Mouse (Mus musculus): ENCODE measurements around the gene Nfya.
"Not testable (repeated sequence)": the region's sequence is repeated elsewhere in the genome, so short reads cannot be mapped to it uniquely, and the experiment has no call there.

Nfya gene

GRCm38 (mm10) chr17:48402751-48403150, 7.0 kb downstream of the Nfya start:
- in situ Hi-C loops (cut with MboI; ENCODE audit: low sequenced_read_pairs): no loop called here

DNA sequence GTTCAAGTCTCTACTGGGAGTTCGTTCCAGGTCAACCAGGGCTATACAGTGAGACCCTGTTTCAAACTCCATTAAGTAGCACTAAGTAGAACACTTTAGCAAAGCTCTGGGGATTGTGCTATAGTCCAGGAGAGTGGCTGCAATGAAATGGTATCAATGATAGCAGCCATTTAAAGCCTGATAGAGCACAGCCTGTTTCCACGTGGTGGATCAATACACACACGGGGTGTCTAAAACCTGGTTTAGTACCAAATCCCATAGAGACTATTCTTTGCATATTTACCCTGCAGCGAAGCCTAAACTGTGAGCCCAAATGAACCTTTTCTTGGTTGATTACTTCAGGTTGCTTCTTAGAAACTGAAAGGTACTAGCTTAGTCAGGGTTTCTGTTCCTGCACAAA, 8.0 kb downstream of the Nfya start:
- in situ Hi-C loops (cut with MboI; ENCODE audit: low sequenced_read_pairs): no loop called here

DNA sequence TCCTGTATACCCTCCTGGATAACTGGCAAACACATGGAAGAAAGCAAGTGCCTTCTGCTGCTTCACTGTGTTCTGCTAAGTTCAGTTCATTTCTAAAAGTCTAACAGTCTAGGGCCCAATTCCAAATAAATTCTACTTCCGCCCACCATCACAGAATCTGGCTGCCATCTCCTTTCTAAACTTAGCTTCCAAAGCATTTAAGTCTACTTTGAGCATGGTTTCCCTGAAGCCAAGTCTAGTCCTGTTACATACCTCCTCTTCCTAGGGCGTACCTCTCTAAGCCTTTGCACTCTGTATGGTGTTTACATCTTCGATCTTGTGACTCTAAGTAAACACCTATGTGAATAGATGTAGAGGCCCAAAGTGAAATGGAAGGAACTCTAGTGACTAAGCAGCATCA, 17.1 kb downstream of the Nfya start:
- in situ Hi-C loops (cut with MboI; ENCODE audit: low sequenced_read_pairs): no loop called here

GRCm38 (mm10) chr17:48391446-48391845, 18.3 kb downstream of the Nfya start:
- in situ Hi-C loops (cut with MboI; ENCODE audit: low sequenced_read_pairs): no loop called here

DNA sequence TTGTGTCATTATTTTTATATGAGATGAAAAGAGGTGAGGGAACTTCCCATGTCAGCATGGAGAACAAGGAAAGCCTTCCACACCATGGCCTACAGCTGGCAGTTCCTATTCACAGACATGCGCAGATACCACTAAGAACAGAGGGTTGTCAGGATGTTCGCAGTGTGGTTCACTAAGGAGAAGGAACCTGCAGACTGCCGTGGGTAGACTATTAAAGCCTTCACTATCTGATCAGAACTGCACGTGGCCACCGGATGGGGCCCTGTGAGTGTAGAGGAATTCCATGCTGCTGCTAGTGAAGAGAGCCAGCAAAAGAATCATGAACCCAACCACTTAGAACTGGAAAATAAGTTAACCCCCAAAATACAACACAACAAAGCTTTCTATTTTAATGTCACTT, 20.3 kb downstream of the Nfya start:
- in situ Hi-C loops (cut with MboI; ENCODE audit: low sequenced_read_pairs): no loop called here

- in situ Hi-C loops (cut with MboI; ENCODE audit: low sequenced_read_pairs): no loop called here
Observed at GRCm38 (mm10) chr17:48388666-48389065, 21.0 kb downstream of the Nfya start.

DNA sequence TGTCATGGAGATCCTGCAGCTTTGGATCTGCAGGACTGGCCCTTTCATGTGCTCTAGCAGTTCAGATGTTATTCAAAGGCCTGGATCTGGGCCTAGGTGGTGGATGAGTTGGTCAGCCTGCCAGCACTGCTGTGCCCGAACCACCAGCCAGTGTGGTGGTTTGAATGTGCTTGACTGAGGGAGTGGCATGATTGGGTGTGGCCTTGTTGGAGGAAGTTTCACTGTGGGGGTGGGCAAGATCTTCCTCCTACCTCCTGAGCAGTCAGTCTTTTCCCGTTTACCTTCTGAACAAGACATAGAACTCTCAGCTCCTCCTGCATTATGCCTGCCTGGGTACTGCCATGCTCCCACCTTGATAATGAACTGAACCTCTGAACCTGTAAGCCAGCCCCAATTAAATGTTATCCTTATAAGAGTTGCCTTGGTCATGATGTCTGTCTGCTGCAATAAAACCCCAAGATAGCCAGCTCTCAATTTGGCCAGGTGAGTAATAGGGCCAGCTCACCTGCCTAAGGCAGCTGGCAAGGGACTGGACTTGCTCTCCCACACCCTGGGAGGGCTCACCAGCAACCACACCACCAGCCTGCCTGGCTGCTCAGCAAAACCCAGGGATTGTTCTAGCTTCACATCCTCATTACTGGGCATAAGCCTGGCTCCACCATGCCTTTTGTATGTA, 23.8 kb downstream of the Nfya start:
- in situ Hi-C loops (cut with MboI; ENCODE audit: low sequenced_read_pairs): no loop called here

GRCm38 (mm10) chr17:48379050-48379449, 30.7 kb downstream of the Nfya start:
- in situ Hi-C loops (cut with MboI; ENCODE audit: low sequenced_read_pairs): no loop called here

DNA sequence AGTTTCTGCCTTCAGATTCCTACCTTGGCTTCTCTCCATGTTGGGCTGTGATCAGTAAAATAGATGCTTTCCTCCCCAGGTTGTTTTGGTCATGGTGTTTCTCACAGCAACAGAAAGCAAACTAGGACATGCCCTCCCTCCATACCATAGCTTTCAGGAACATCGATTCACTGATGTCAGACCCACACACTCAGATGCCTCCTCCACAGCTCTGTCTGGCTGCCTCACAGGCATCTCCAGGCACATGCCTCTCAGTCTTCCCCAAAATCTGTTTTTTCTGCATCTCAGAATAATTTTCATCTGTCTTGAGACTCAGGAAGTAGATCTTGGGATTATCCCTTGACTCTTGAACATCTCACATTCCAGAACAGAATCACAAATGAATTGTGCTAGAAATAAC, 33.6 kb downstream of the Nfya start:
- in situ Hi-C loops (cut with MboI; ENCODE audit: low sequenced_read_pairs): no loop called here

DNA sequence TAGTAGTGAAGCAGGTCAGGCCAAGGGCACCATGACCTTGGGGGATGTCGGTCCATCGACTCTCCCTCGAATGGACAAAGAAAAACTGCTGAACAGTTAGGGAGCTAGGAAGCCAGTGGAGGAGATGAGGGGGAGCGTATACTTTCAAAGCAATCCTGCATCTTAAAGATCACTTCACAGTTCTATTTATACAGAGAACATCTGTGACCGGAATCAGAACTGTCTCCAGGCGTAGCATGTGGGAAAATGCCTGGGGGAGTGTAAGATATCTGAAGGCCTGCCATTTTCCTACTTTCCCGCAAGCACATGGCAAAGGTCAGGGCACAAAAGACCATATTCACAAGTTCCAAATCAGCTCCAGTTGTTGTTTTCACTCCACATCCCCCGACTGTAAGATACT, 36.7 kb downstream of the Nfya start:
- in situ Hi-C loops (cut with MboI; ENCODE audit: low sequenced_read_pairs): no loop called here

DNA sequence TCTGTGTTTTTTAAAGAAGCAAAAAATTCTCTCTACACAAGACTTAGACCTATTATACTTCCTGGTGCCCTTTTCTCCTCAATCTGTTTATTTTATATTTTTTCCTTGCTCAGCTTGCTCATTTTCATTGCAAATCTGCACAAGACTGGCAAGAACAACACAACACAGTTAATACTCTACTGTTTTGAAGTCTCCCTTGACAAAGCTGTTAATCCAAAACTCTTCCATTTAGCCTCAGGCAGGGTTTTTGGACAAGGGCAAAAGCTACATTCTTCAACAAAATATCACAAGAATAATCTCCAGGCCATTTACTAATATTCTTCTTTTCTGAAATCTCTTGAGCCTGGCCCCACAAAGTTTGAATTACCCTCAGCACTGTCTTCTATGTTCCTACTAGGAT, 38.1 kb downstream of the Nfya start:
- in situ Hi-C loops (cut with MboI; ENCODE audit: low sequenced_read_pairs): no loop called here

DNA sequence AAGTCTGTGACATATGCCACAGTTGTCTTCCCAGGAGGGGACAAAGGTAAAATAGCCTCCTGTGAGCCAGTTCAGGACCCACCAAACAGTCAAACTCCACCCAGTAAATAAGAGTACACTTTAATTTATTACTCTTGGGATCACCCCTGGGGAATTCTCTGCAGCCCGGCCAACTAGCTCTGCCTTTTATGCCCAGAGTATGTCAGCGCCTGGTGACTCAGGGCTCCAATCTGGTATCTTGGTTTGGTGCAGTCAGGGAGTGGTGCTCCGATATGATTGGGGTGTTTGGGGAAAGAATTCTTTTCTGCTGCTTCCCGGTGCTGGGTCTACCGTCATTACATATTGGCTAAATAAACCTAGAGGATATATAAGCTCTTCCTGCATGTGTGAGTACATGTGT, 42.9 kb downstream of the Nfya start:
- in situ Hi-C loops (cut with MboI; ENCODE audit: low sequenced_read_pairs): no loop called here

DNA sequence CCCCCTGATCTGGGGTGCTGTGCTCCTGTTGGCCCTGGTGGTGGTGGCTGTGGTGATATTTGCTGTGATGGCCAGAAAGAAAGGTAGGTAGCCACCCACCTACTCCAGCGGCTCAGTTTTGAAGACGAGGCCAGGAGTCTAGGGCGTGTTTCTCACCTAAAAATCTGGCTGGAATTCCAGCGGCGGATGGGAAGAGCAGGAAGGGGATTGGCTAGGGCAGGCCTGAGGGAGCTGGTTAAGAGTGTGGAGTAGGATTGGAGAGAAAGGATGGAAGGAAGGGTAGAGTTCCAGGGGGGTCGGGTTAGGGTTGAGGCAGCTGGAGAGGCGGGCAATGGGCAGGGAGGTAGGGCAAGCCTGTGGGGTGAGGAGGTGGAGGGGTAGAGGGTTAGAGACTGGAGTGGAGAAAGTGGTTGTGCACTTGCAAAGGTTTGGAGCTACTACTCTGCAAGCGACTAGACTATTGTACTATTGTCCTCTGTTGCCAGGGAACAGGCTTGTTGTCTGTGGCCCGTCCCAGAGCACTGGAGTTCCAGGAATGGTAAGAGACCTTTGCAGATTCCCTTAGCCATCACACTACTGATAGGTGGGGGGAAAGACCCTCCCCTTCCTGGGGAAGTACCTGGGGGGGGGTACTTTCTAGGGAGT, 44.1 kb downstream of the Nfya start:
- in situ Hi-C loops (cut with MboI; ENCODE audit: low sequenced_read_pairs): no loop called here

DNA sequence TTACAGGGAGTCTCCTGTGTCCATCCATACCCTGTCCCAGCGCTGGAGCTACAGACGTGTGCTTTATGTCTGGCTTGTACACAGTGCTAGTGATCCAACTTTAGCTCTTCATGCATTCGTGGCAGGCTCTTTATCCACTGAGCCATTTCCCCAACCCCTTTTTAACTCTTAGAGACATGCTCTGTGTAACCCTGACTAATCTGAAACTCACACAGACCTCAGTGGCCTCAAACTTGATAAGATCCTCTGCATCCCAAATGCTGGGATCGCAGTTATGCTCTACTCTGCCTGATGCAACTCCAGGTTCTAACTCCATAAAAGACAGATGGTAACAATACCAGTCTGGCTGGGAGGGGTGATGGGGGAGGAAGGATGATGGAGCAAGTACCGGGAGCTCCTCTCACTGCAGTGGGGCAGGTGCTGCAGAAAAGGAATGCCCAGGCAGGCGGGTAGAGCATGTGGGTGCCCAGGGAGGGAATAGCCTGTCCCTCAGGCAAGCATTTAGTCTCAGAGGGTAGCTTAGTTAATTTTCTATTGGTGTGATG, 46.2 kb downstream of the Nfya start:
- in situ Hi-C loops (cut with MboI; ENCODE audit: low sequenced_read_pairs): no loop called here

DNA sequence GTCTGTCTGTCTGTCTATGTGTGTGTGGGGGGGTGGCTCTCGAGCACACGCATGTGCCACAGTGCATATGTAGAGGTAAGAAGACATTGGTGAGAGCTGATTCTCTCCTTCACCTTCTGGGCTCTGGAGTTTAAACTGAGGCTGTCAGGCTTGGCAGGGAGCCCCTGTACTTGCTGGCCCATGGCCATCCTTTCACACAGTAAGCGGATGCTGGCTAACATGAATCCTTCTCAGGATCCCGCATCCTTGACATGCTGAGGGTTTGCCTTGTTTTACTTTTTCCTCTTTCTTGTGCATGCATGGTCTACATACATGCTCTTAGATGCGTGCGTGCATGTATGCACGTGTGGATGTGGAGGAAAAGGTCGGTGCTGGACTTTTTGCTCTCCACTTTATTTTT, 46.7 kb downstream of the Nfya start:
- in situ Hi-C loops (cut with MboI; ENCODE audit: low sequenced_read_pairs): no loop called here

DNA sequence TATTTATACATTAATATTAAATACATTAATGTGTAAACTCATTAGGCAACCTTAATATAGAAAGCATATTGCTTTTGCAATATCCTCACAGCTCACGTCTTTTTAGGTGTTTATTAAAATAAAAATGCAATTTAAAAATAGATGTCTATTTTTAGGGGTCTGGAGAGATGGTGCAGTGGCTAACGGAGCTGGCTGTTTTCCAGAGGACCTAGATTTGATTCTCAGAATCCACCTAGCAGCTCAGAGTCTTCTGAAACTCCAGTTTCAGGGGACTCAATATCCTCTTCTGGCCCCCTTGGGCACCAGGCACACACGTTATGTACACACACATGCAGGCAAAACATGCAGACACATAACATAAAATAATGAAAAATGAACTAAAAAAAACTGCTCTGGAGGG, 47.4 kb downstream of the Nfya start:
- in situ Hi-C loops (cut with MboI; ENCODE audit: low sequenced_read_pairs): no loop called here

DNA sequence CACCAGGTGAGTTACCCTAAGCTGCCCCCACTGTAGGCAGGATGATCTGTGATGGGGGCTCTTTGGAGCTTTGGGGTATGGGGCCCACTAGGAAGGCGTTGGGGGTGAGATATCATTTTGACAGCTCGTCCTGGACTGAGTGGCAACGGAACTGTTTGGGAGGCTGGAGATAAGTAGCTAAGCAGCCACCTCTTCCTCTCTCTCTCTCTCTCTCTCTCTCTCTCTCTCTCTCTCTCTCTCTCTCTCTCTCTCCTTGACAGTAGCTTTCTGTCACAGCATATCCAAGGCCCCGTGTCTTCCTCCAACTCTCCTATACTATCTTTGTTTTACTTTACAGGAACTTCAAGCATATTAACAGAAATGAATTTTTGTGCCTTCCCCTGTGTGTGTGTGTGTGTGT, 49.2 kb downstream of the Nfya start:
- in situ Hi-C loops (cut with MboI; ENCODE audit: low sequenced_read_pairs): no loop called here

DNA sequence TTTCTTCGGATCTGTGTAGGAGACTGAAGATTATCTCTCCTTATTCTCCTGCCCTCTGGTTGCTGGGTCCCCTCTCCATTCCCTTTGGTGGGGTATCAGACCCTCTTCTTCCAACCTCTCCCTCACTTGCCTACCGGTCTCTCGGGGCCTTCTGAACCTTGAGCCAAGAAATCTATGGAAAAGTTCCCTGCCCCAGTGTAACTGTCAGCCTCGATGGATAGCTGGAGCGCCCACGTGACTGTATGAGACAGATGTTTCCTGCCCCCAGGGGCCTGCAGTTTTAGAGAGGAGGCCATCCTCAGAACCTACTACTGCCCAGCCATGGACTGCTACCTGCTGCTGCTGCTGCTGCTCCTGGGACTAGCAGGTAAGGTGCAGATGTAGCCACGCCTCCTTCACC, 50.1 kb downstream of the Nfya start, which contains the start of gene Treml1:
TSS of gene Treml1 (plus strand) at position 301 of the 400 bp plus-strand sequence.
- in situ Hi-C loops (cut with MboI; ENCODE audit: low sequenced_read_pairs): no loop called here

- in situ Hi-C loops (cut with MboI; ENCODE audit: low sequenced_read_pairs): no loop called here
Observed at GRCm38 (mm10) chr17:48357892-48358291, 51.8 kb downstream of the Nfya start.

DNA sequence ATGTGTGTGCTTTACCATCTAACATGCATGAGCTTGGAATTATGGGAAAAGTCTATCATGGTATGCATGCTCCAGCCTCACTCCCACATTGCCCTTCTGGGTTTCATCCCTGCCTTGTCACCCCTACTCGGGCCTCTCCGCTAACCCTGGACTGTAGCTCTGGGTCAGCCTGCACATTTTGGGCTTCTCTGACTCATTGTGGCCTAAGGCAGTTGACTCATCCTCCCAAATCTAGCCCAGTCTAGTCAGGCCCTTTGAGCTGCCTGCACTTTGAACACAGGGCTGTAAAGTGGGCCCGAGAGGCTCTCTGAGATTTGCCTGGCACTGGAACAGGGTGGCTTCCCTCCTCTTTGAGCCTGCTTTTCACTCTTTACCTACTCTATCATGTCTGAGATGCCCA, 53.9 kb downstream of the Nfya start:
- in situ Hi-C loops (cut with MboI; ENCODE audit: low sequenced_read_pairs): no loop called here

DNA sequence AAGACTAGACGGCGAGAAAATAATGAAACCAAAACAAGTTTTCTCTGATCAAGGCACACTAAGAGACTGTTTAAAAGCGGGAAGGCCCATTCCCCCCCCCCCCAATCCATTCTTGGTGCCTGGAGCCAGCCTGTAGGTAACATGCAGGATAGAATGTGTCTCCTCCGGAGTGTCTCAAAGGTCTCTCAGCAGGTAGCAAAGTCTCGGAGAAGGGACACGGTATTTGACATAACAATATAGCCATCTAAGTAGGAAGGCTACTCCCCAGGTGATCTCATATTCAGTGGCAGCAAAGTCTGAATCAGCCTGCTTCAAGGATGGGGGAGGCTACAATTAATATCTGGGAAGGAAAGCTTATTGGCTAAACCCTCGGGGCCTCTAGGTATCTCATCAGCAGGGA, 56.7 kb downstream of the Nfya start:
- in situ Hi-C loops (cut with MboI; ENCODE audit: low sequenced_read_pairs): not testable (repeated sequence)

GRCm38 (mm10) chr17:48350681-48351193, 59.0 kb downstream of the Nfya start:
- in situ Hi-C loops (cut with MboI; ENCODE audit: low sequenced_read_pairs): no loop called here

Data from CH12F3 (cell line).